Mouse (Mus musculus) midbrain, embryonic 11.5 days (tissue): ENCODE data around the gene Ablim1. TPM values are rescaled to one million over a fixed set of nuclear protein-coding genes. Genes with fewer than 3 reads are reported as not detected.
A peak's percentile ranks its signal among the peaks of the same experiment; 100 is the strongest.

Source experiments
- ATAC-seq: fragments of 200-750 bp; cut with Nextera tagmentation; 2 replicates; pipeline ENCODE4 v1.8.0; 2017; ENCODE audit warnings: moderate TSS enrichment, moderate library complexity; ENCODE audit not compliant: low FRiP score
- DNase-seq: peaks from one replicate; pipeline ENCODE4 v3.0.0; 2015; ENCODE audit warnings: low spot score; ENCODE audit errors: missing footprints
- H3K27ac ChIP-seq: fragments of 300-500 bp; sonication (generic); 2 replicates; pipeline ENCODE4 v1.5.1; 2014; ENCODE audit warnings: low read depth, low read length
- H3K27me3 ChIP-seq: fragments of 300-500 bp; sonication (generic); 2 replicates; pipeline ENCODE4 v1.6.1; 2014; ENCODE audit warnings: mild to moderate bottlenecking, low read length, moderate library complexity, mixed read lengths; ENCODE audit not compliant: control insufficient read depth, insufficient read depth
- H3K36me3 ChIP-seq: fragments of 300-500 bp; sonication (generic); 2 replicates; pipeline ENCODE4 v1.6.1; 2014; ENCODE audit warnings: mild to moderate bottlenecking, low read length, moderate library complexity, mixed read lengths; ENCODE audit not compliant: control insufficient read depth, insufficient read depth
- H3K4me1 ChIP-seq: fragments of 300-500 bp; sonication (generic); 2 replicates; pipeline ENCODE4 v1.6.1; 2014; ENCODE audit warnings: low read length; ENCODE audit not compliant: control insufficient read depth, insufficient read depth
- H3K4me2 ChIP-seq: fragments of 300-500 bp; sonication (generic); 2 replicates; pipeline ENCODE4 v1.6.1; 2014; ENCODE audit warnings: mild to moderate bottlenecking, moderate library complexity
- H3K4me3 ChIP-seq: fragments of 300-500 bp; sonication (generic); 2 replicates; pipeline ENCODE4 v1.5.1; 2014; ENCODE audit warnings: low read depth, low read length
- H3K9ac ChIP-seq: fragments of 300-500 bp; sonication (generic); 2 replicates; pipeline ENCODE4 v1.6.1; 2014; ENCODE audit warnings: low read length
- H3K9me3 ChIP-seq: fragments of 300-500 bp; sonication (generic); 2 replicates; pipeline ENCODE4 v1.6.1; 2016; ENCODE audit warnings: low read length; ENCODE audit not compliant: control insufficient read depth
- WGBS: fragments of 180-500 bp; shearing (Covaris S2); extraction: QIAGEN DNeasy Blood & Tissue Kit; methylation state at CpG from one replicate; pipeline ENCODE4 v1.1.7; 2014; 5-methylcytosine and 5-hydroxymethylcytosine counted together
- polyA plus RNA-seq: library from polyadenylated mRNA; unstranded; fragments of >200 nt; fragmentation: Nextera tagmentation; extraction: Ambion mirVana; gene quantifications from 2 replicates; pipeline ENCODE4 v1.2.1, GENCODE M21; 2014

Gene Ablim1
- polyA plus RNA-seq, 1 experiment from 2014 or later: 18.3 TPM

DNA sequence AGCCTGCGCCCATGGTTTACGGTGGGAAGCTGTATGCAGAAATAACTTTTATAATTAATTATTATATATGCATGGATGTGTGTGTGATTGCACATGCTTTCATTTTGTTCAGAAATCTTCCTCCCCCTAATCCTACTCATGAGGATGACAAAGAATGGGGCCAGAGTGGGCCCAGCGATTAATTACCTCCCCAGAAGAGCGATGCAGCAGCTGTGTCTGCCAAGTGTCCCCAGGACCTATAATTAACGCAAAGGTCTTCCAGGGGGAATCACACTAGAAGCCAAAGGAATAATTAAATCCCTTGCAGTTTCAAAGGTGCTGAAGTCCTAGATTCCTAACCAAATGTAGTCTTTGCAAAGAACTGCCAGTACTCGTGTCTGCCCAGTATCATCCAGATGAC, 44.9 kb downstream of the Ablim1 start:
- WGBS: 72% methylated on average over 6 of the region's 6 CpGs
- H3K4me2 ChIP-seq: no peak overlapping the region
- no peaks in the 10 kb centered on the region; the same call in 1 of the 2 replicates for H3K27me3 ChIP-seq
- ATAC-seq (no peak), DNase-seq (peak; percentile 81)
- H3K4me1 ChIP-seq: 0 out of 2 replicates have a peak, but pooled peaks cover 2% of the 10 kb centered on the region
- no peaks in the 10 kb centered on the region for H3K9me3 ChIP-seq
- H3K27ac ChIP-seq: no peak overlapping the region
- H3K4me3 ChIP-seq: no peak overlapping the region
- H3K36me3 ChIP-seq: no peaks in the 10 kb centered on the region
- no peak overlapping the region for H3K9ac ChIP-seq

DNA sequence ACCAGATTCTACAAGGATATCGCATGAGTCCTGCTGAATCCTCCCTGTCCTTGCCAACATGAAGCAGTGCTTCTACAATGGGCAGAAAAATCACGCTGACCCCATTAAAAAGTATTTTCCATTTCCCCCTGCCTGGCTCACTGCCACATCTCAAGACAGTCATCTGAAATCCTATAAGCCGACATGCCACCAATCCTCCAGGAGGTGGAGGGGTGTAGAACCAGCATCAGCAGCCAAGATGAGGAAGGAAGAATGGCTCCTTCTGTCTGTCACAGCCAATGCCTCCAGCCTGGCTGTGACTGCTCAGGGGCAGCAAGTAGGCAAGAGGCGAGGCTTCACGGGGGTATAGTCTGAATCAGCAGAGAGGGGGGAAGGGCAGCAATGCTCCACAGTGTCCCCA, 47.2 kb downstream of the Ablim1 start:
- H3K27ac ChIP-seq: no peak overlapping the region
- no peaks in the 10 kb centered on the region; the same call in 1 of the 2 replicates for H3K4me1 ChIP-seq
- H3K36me3 ChIP-seq: no peaks in the 10 kb centered on the region
- no peak overlapping the region for H3K4me3 ChIP-seq
- 73% methylated on average over 5 of the region's 5 CpGs for WGBS
- DNase-seq (no peak), ATAC-seq (no peak)
- no peaks in the 10 kb centered on the region for H3K9me3 ChIP-seq
- H3K27me3 ChIP-seq: no peaks in the 10 kb centered on the region; the same call in 1 of the 2 replicates
- no peak overlapping the region for H3K4me2 ChIP-seq
- H3K9ac ChIP-seq: no peak overlapping the region

DNA sequence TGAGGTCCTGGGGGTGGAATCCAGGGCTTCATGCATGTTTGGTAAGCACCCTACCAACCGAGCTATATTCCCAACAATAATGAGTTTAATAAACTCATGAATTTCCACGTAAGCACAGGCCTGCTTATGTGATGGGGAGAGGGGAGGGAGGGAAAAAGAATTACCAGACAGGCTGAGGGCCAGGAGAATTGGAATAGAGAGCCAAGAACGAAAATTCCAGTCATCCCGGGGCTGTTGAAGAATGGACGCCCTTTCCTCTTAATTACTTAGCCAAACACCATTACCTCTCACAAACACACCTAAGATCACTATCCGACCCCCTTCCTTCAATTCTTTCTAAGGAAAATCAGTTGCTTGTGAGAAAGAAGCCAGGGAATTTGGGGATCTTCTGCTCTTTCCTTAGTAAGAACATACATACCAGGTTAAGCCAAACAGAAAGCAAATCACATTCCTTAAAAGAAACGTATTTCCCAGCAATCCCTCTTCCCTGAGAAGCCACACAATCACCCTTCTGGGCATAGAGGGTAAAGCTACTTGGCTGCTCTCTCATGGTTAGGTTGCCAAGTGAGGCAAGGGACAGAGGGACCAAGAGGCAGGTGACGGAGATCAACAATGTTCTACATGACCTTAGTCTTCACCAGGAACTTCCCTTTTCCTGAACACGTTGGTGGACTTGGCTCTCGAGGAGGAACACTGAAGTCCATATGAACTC, 48.2 kb downstream of the Ablim1 start:
- DNase-seq (no peak), ATAC-seq (no peak)
- H3K9me3 ChIP-seq: no peaks in the 10 kb centered on the region
- 89% methylated on average over 10 of the region's 10 CpGs for WGBS
- no peak overlapping the region for H3K4me3 ChIP-seq
- no peaks in the 10 kb centered on the region; the same call in 1 of the 2 replicates for H3K27me3 ChIP-seq
- no peak overlapping the region for H3K9ac ChIP-seq
- no peak overlapping the region for H3K4me2 ChIP-seq
- H3K4me1 ChIP-seq: no peaks in the 10 kb centered on the region; the same call in 1 of the 2 replicates
- H3K36me3 ChIP-seq: no peaks in the 10 kb centered on the region
- no peak overlapping the region for H3K27ac ChIP-seq

DNA sequence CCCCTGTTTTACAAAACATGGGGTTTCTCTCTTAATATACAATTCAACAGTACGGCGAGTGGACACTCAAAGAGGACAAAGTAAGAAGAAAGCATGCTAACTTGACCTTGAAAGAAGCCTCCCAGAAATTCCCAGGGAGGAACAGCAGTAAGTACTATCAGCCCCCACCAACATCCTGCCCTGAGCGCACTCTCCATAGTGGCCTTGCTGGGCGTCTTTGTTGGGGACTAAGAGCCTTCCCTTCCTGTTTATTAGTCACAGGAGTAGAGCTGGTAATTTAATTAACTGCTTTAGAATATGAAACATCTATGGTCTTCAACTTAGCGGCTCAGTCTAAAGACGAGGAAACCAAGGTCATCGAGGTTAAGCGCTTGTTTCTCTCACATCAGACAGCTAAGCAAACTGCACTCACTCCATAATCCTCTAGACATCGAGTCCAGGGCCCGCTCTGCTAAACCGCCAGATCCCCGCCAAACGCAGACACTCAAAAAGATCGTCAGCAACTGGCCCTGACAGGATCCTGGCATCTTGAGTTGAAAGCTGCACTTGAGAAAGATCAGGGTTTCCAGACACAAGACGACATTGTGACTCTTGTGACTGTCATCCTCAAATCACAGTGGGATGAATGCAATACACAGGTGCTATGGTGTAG, 50.3 kb downstream of the Ablim1 start:
- DNase-seq (peak; percentile 83), ATAC-seq (no peak)
- Histone ChIP-seq H3K9me3 (no peaks in the 10 kb centered on the region), H3K36me3 (no peaks in the 10 kb centered on the region), H3K9ac (no peak overlapping the region), H3K27me3 (no peaks in the 10 kb centered on the region; the same call in 1 of the 2 replicates), H3K4me1 (no peaks in the 10 kb centered on the region; the same call in 1 of the 2 replicates), H3K4me2 (no peak overlapping the region), H3K27ac (no peak overlapping the region), H3K4me3 (no peak overlapping the region)
- WGBS: 44% methylated on average over 15 of the region's 15 CpGs

DNA sequence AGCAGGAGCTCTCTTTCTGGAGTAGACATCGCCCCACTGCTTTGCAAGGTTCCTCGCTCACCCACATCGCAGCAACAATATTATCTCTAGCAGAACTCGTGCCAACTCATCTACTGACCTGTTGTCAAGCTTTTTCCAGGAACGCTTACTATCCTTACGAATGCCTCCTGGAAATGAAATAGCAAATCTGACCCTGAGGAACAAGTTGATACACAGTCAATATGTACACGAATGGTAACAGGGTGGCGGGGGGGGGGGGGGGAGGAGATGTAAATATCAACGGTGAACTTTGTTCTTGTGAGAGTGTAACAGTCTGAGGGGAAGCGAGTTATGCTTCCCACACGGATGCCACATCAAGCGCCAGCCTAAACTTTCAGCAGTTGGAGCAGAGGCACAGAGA, 56.9 kb downstream of the Ablim1 start:
- H3K27me3 ChIP-seq: no peaks in the 10 kb centered on the region
- no peak overlapping the region for H3K27ac ChIP-seq
- no peaks in the 10 kb centered on the region for H3K36me3 ChIP-seq
- H3K4me2 ChIP-seq: no peak overlapping the region
- ATAC-seq (no peak), DNase-seq (no peak)
- H3K9me3 ChIP-seq: no peaks in the 10 kb centered on the region
- H3K4me1 ChIP-seq: peaks cover 7% of the 10 kb centered on the region
- 92% methylated on average over 12 of the region's 12 CpGs for WGBS
- no peak overlapping the region for H3K9ac ChIP-seq
- no peak overlapping the region for H3K4me3 ChIP-seq

DNA sequence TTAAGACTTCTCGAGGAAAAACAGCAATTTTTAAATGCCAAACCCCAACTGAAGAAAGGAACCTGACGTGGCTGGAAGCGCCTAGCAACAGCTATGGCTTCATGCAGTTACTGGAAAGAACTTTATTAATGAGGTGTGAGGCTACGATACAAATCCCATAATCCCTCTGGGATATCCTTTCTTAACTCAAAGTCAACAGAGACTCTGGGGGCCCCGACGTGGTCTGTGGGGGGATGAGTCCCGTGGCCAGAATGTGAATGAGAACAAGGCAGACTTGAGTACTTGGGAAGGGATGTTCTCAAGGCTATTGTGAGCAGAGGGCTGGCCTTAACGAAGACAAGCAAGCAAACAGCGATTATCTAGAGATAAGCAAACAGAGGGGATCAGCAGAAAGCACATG, 58.1 kb downstream of the Ablim1 start:
- WGBS: 35% methylated on average over 9 of the region's 9 CpGs
- H3K9me3 ChIP-seq: no peaks in the 10 kb centered on the region
- H3K36me3 ChIP-seq: no peaks in the 10 kb centered on the region
- no peak overlapping the region for H3K9ac ChIP-seq
- no peaks in the 10 kb centered on the region for H3K27me3 ChIP-seq
- ATAC-seq: peak; percentile 64
- H3K4me3 ChIP-seq: no peak overlapping the region
- H3K4me1 ChIP-seq: peaks cover 7% of the 10 kb centered on the region
- no peak overlapping the region for H3K27ac ChIP-seq
- no peak overlapping the region for H3K4me2 ChIP-seq
- no peak for DNase-seq

DNA sequence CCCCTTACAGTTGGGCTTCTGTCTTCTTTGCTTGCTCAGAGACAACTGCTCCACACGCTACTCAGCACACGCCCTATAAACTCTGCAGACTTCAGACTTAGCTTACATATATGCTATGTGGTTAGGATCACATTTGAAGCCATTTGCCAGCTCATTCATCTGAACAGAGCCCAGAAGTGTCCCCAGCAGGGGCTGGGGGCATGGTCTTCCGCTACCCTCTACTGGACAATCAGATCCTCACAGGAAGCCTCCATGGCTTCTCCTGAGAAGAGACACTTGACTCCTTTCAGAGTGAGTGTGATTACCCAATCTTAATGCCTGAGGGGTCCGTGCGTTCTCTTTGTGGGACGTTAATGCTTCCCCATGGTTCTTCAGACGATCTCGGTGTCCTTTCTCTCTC, 59.6 kb downstream of the Ablim1 start:
- no peak for DNase-seq
- Histone ChIP-seq H3K27me3 (no peaks in the 10 kb centered on the region), H3K9me3 (no peaks in the 10 kb centered on the region), H3K4me3 (no peak overlapping the region), H3K9ac (no peak overlapping the region), H3K27ac (no peak overlapping the region), H3K4me2 (no peak overlapping the region), H3K36me3 (no peaks in the 10 kb centered on the region), H3K4me1 (peaks cover 7% of the 10 kb centered on the region)
- WGBS: 86% methylated on average over 8 of the region's 8 CpGs
- no peak for ATAC-seq

DNA sequence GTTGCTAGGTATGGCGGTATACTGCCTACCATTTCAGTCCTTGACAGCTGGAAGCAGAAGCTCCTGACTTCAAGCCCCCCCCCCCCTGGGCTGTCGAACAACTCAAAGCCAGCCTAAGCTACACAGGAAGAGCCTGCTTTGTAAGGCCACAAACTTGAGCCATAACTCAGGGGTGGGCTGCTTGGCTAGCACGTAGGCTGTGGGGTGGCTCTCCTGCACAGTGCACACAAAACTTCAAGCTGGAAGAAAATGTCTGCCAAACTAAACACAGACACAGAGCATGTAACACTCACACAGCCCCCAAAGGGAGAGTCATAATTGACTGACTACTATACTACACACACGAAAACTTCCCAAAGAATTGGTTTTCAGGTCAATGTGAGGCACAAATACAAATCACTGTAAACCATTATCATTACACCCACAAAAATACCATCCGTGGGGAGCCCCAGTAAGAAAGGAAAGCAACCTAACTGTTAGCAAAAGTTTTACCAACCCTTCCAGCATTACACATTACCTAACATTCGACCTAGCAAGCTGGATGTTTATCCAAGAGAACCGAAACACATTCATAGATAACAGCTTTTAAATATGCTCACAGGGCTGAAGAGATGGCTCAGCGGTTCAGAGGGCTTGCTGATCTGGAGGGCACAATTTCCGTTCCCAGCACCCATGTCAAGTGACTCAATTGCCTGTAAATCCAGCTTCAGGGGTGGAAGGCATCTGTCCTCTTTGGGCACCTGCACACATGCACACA, 61.8 kb downstream of the Ablim1 start:
- Histone ChIP-seq H3K36me3 (no peaks in the 10 kb centered on the region), H3K27ac (no peak overlapping the region), H3K4me1 (peaks cover 7% of the 10 kb centered on the region), H3K27me3 (no peaks in the 10 kb centered on the region), H3K9me3 (no peaks in the 10 kb centered on the region), H3K9ac (no peak overlapping the region), H3K4me3 (no peak overlapping the region), H3K4me2 (no peak overlapping the region)
- WGBS: 81% methylated on average over 9 of the region's 9 CpGs
- ATAC-seq (no peak), DNase-seq (peak; percentile 59)

DNA sequence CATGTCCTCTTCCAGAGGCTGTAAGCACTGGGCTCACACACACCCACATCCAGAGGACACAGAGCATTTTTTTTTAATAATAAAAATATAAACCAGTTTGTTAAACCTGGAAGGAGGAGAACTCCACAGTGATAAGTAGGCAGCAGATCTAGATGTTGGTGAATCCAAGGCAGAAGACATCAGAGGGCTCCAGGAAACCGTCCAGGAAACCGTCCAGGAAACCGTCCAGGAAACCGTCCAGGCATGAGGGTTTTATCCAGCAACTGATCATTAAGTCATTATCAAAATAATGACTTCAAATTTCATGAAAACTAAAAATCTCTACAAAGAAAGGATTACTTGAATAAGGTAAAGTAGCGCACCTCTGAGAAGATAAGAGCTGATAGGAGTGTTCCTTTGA, 65.9 kb downstream of the Ablim1 start:
- H3K9ac ChIP-seq: no peak overlapping the region
- no peaks in the 10 kb centered on the region for H3K4me1 ChIP-seq
- H3K27ac ChIP-seq: no peak overlapping the region
- no peak overlapping the region for H3K4me3 ChIP-seq
- 94% methylated on average over 5 of the region's 5 CpGs for WGBS
- H3K27me3 ChIP-seq: no peaks in the 10 kb centered on the region
- H3K9me3 ChIP-seq: no peaks in the 10 kb centered on the region
- no peaks in the 10 kb centered on the region for H3K36me3 ChIP-seq
- ATAC-seq: no peak
- no peak overlapping the region for H3K4me2 ChIP-seq
- peak; percentile 10 for DNase-seq
